Mouse (Mus musculus): ENCODE measurements at regions not wholly inside any gene's neighbourhood (a gene's known extent, or its start where the extent isn't known, plus 50 kb on each side); places are given as distances from the start of the nearest gene placed in this dataset.

- 28% methylated on average over 3 of the region's 3 CpGs for WGBS
These were observed 451.3 kb upstream of the Gm6657 start for GRCm38 (mm10) chr12:77742716-77743115.

GRCm38 (mm10) chr12:77749438-77750007, 444.5 kb upstream of the Gm6657 start:
- no peak overlapping the region for H3K4me2 ChIP-seq (ENCODE audit: low read depth, low read length, poor library complexity, severe bottlenecking)
- H3K27ac ChIP-seq (ENCODE audit: low read depth, low read length): no peak overlapping the region
- H3K4me3 ChIP-seq (ENCODE audit: low read depth, low read length): no peak overlapping the region
- H3K27me3 ChIP-seq (ENCODE audit: insufficient read depth, low read length): no peaks in the 10 kb centered on the region
- no peaks in the 10 kb centered on the region for H3K36me3 ChIP-seq (ENCODE audit: insufficient read depth, low read length)
- ATAC-seq (ENCODE audit: low FRiP score) (no peak), DNase-seq (ENCODE audit: low spot score) (peak; percentile 51)
- H3K9me3 ChIP-seq (ENCODE audit: low read length): no peaks in the 10 kb centered on the region
- no peak for TF ChIP-seq CTCF (IDR thresholded peaks at IDR 0.05)
- no peak overlapping the region for H3K9ac ChIP-seq (replicated peaks; ENCODE audit: low read length, poor library complexity, severe bottlenecking)
- WGBS: 67% methylated on average over 3 of the region's 3 CpGs
- no peaks in the 10 kb centered on the region for H3K4me1 ChIP-seq (ENCODE audit: insufficient read depth, low read length)

More at GRCm38 (mm10) chr12:77742716-77743115, 451.3 kb upstream of the Gm6657 start:
- Histone ChIP-seq H3K36me3 (ENCODE audit: insufficient read depth, low read length) (no peaks in the 10 kb centered on the region), H3K27ac (ENCODE audit: low read depth, low read length) (no peak overlapping the region), H3K27me3 (ENCODE audit: insufficient read depth, low read length) (no peaks in the 10 kb centered on the region), H3K9ac (replicated peaks; ENCODE audit: low read length, poor library complexity, severe bottlenecking) (no peak overlapping the region), H3K4me3 (ENCODE audit: low read depth, low read length) (no peak overlapping the region), H3K4me2 (ENCODE audit: low read depth, low read length, poor library complexity, severe bottlenecking) (no peak overlapping the region), H3K9me3 (ENCODE audit: low read length) (no peaks in the 10 kb centered on the region), H3K4me1 (ENCODE audit: insufficient read depth, low read length) (no peaks in the 10 kb centered on the region)
- ATAC-seq (ENCODE audit: low FRiP score): no peak
- DNase-seq (ENCODE audit: low spot score): peak; percentile 69
- no peak for TF ChIP-seq CTCF (IDR thresholded peaks at IDR 0.05)

- Histone ChIP-seq H3K36me3 (ENCODE audit: insufficient read depth, low read length) (no peaks in the 10 kb centered on the region), H3K4me3 (ENCODE audit: low read depth, low read length) (no peak overlapping the region), H3K9me3 (ENCODE audit: low read length) (no peaks in the 10 kb centered on the region), H3K9ac (replicated peaks; ENCODE audit: low read length, poor library complexity, severe bottlenecking) (no peak overlapping the region), H3K4me1 (ENCODE audit: insufficient read depth, low read length) (no peaks in the 10 kb centered on the region), H3K4me2 (ENCODE audit: low read depth, low read length, poor library complexity, severe bottlenecking) (no peak overlapping the region), H3K27me3 (ENCODE audit: insufficient read depth, low read length) (no peaks in the 10 kb centered on the region), H3K27ac (ENCODE audit: low read depth, low read length) (no peak overlapping the region)
- no peak for TF ChIP-seq CTCF (IDR thresholded peaks at IDR 0.05)
- DNase-seq (ENCODE audit: low spot score) (no peak), ATAC-seq (ENCODE audit: low FRiP score) (no peak)
- 85% methylated on average over 5 of the region's 5 CpGs for WGBS
These were observed 441.9 kb upstream of the Gm6657 start for GRCm38 (mm10) chr12:77752181-77752580.

- DNase-seq (ENCODE audit: low spot score) (no peak), ATAC-seq (ENCODE audit: low FRiP score) (no peak)
- no peak for TF ChIP-seq CTCF (IDR thresholded peaks at IDR 0.05)
- Histone ChIP-seq H3K27me3 (ENCODE audit: insufficient read depth, low read length) (no peaks in the 10 kb centered on the region), H3K9me3 (ENCODE audit: low read length) (no peaks in the 10 kb centered on the region), H3K4me1 (ENCODE audit: insufficient read depth, low read length) (no peaks in the 10 kb centered on the region), H3K4me2 (ENCODE audit: low read depth, low read length, poor library complexity, severe bottlenecking) (no peak overlapping the region), H3K27ac (ENCODE audit: low read depth, low read length) (no peak overlapping the region), H3K9ac (replicated peaks; ENCODE audit: low read length, poor library complexity, severe bottlenecking) (no peak overlapping the region), H3K36me3 (ENCODE audit: insufficient read depth, low read length) (no peaks in the 10 kb centered on the region), H3K4me3 (ENCODE audit: low read depth, low read length) (no peak overlapping the region)
- 62% methylated on average over 7 of the region's 7 CpGs for WGBS
These were observed 438.0 kb upstream of the Gm6657 start for GRCm38 (mm10) chr12:77756021-77756420.

GRCm38 (mm10) chr12:77760976-77761375, 433.1 kb upstream of the Gm6657 start:
- Histone ChIP-seq H3K27me3 (ENCODE audit: insufficient read depth, low read length) (no peaks in the 10 kb centered on the region), H3K4me3 (ENCODE audit: low read depth, low read length) (no peak overlapping the region), H3K4me2 (ENCODE audit: low read depth, low read length, poor library complexity, severe bottlenecking) (no peak overlapping the region), H3K27ac (ENCODE audit: low read depth, low read length) (no peak overlapping the region), H3K9me3 (ENCODE audit: low read length) (no peaks in the 10 kb centered on the region), H3K4me1 (ENCODE audit: insufficient read depth, low read length) (peaks cover 2% of the 10 kb centered on the region; the same call in 1 of the 2 replicates), H3K9ac (replicated peaks; ENCODE audit: low read length, poor library complexity, severe bottlenecking) (no peak overlapping the region), H3K36me3 (ENCODE audit: insufficient read depth, low read length) (no peaks in the 10 kb centered on the region)
- WGBS: 82% methylated on average over 3 of the region's 3 CpGs
- ATAC-seq (ENCODE audit: low FRiP score) (no peak), DNase-seq (ENCODE audit: low spot score) (no peak)
- no peak for TF ChIP-seq CTCF (IDR thresholded peaks at IDR 0.05)

- Histone ChIP-seq H3K4me1 (ENCODE audit: insufficient read depth, low read length) (0 out of 2 replicates have a peak, but pooled peaks cover 5% of the 10 kb centered on the region), H3K27ac (ENCODE audit: low read depth, low read length) (no peak overlapping the region), H3K4me3 (ENCODE audit: low read depth, low read length) (no peak overlapping the region), H3K27me3 (ENCODE audit: insufficient read depth, low read length) (no peaks in the 10 kb centered on the region), H3K36me3 (ENCODE audit: insufficient read depth, low read length) (no peaks in the 10 kb centered on the region), H3K9ac (replicated peaks; ENCODE audit: low read length, poor library complexity, severe bottlenecking) (no peak overlapping the region), H3K9me3 (ENCODE audit: low read length) (no peaks in the 10 kb centered on the region), H3K4me2 (ENCODE audit: low read depth, low read length, poor library complexity, severe bottlenecking) (no peak overlapping the region)
- no peak for TF ChIP-seq CTCF (IDR thresholded peaks at IDR 0.05)
- no peak for ATAC-seq (ENCODE audit: low FRiP score)
- WGBS: 52% methylated on average over 6 of the region's 6 CpGs
- no peak for DNase-seq (ENCODE audit: low spot score)
These were observed 418.0 kb upstream of the Gm6657 start for GRCm38 (mm10) chr12:77776011-77776546.
